Comparison of ENCODE assay signal across 19 mouse cellular contexts in the genomic region with DNA sequence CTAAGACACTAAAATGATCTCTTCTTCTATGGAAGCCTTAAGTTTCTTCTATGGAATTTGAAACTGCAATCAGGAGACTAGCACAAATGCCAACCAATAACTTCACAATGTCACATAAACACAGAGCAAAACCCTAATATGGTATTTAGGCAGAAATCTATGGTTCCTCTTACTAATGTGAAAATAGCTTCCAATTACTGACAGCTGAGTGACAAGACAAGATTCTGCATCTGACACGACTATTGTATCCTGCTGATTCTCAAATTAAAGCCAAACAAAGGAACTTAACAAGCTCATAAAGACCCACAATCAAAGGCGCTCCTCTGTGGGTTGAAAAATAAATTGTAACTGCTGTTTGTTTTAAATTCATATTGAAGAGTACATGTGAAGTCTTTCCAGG.
DNase-seq lines count a peak whose midpoint lies in the region; ATAC-seq and TF ChIP-seq lines count a peak whose summit lies in the region.
"Had no signal": no experiment of that assay in that cellular context is flagged by ENCODE, and none has a peak within 500 bp of the region (broad histone marks: within the 10 kb centered on the region; RNA-seq: fewer than 3 reads in every experiment).

No protein-coding gene starts in this region.

- H3K4me3 ChIP-seq in layer of hippocampus, adult 2 months = no peak overlapping the region
- no peak overlapping the region for H3K4me3 ChIP-seq in kidney, embryonic 15.5 days (replicated peaks)
- H3K4me3 ChIP-seq: embryonic facial prominence, embryonic 15.5 days; erythroblast, embryonic 14.5 days; gastrocnemius, adult 2 months; heart, embryonic 12.5 days; hindbrain, embryonic 10.5 days; intestine, embryonic 15.5 days had no signal

- no peaks in the 10 kb centered on the region for H3K4me1 ChIP-seq in kidney, embryonic 15.5 days
- H3K4me1 ChIP-seq: embryonic facial prominence, embryonic 15.5 days; heart, embryonic 12.5 days; hindbrain, embryonic 10.5 days; intestine, embryonic 15.5 days had no signal

- DNase-seq in layer of hippocampus, adult 2 months (ENCODE audit: low spot score in 2 of 2) = no peak
- DNase-seq in layer of hippocampus, adult 11-12 months (ENCODE audit: low spot score) = no peak
- peak; percentile 14 for DNase-seq in Muller cell, postnatal 12 days (ENCODE audit: inconsistent ontology term)
- DNase-seq in brain, embryonic 14.5 days (ENCODE audit: low read depth) = peak; percentile 79
- peak; percentile 61 for DNase-seq in retina, embryonic 14.5 days (ENCODE audit: low spot score)
- DNase-seq in cerebellum, postnatal 36 days = no peak
- DNase-seq: adrenal gland, postnatal 10 days; cerebellum, adult 18-20 months; cerebellum, postnatal 10 days; embryo, embryonic 11 days; gastrocnemius, adult 2 months; gastrocnemius, postnatal 25 days had no signal

- no peaks in the 10 kb centered on the region for H3K27me3 ChIP-seq in kidney, embryonic 15.5 days
- H3K27me3 ChIP-seq: embryonic facial prominence, embryonic 15.5 days; heart, embryonic 12.5 days; intestine, embryonic 15.5 days had no signal

- no peak for TF ChIP-seq POLR2A in brain, embryonic 14.5 days (IDR thresholded peaks at IDR 0.05; ENCODE audit: borderline replicate concordance, extremely low read depth, insufficient read depth, insufficient read length, poor library complexity, severe bottlenecking)

- H3K9me3 ChIP-seq in kidney, embryonic 15.5 days (replicated peaks) = no peaks in the 10 kb centered on the region
- H3K9me3 ChIP-seq: embryonic facial prominence, embryonic 15.5 days; hindbrain, embryonic 10.5 days; intestine, embryonic 15.5 days had no signal

- H3K9ac ChIP-seq in kidney, embryonic 15.5 days = no peak overlapping the region
- H3K9ac ChIP-seq: embryonic facial prominence, embryonic 15.5 days; heart, embryonic 12.5 days; hindbrain, embryonic 14.5 days; intestine, embryonic 15.5 days had no signal

- H3K27ac ChIP-seq in layer of hippocampus, adult 2 months = 0 out of 2 replicates have a peak overlapping the region, but pooled peaks have one; percentile 10
- no peak overlapping the region for H3K27ac ChIP-seq in kidney, embryonic 15.5 days
- H3K27ac ChIP-seq: embryonic facial prominence, embryonic 15.5 days; gastrocnemius, adult 2 months; hindbrain, embryonic 10.5 days; hindbrain, embryonic 14.5 days; intestine, embryonic 15.5 days had no signal

- no peak for TF ChIP-seq CTCF in layer of hippocampus, adult 2 months (conservative IDR thresholded peaks at IDR 0.05)
- no peak for TF ChIP-seq CTCF in brain, embryonic 14.5 days (IDR thresholded peaks at IDR 0.05; ENCODE audit: borderline replicate concordance, extremely low read depth, insufficient read depth, insufficient read length)

- no peaks in the 10 kb centered on the region for H3K36me3 ChIP-seq in kidney, embryonic 15.5 days
- H3K36me3 ChIP-seq: embryonic facial prominence, embryonic 15.5 days; heart, embryonic 12.5 days; hindbrain, embryonic 10.5 days; intestine, embryonic 15.5 days had no signal

- no peak overlapping the region for H3K4me2 ChIP-seq in kidney, embryonic 15.5 days
- H3K4me2 ChIP-seq: embryonic facial prominence, embryonic 15.5 days; heart, embryonic 12.5 days; hindbrain, embryonic 14.5 days; intestine, embryonic 15.5 days had no signal

- ATAC-seq in kidney, embryonic 15.5 days (replicated peaks; ENCODE audit: low FRiP score) = no peak
- ATAC-seq: intestine, embryonic 15.5 days had no signal

- WGBS in kidney, embryonic 15.5 days = 81% methylated on average over 2 of the region's 2 CpGs

Comparison
In these comparisons a context has a peak if more than half of its experiments do, and no peak if none do; other contexts are left out.
1. DNase-seq: peak in Muller cell, postnatal 12 days (single experiment), brain, embryonic 14.5 days (single experiment) and retina, embryonic 14.5 days (single experiment); none in layer of hippocampus, adult 2 months (0 of 2), layer of hippocampus, adult 11-12 months (single experiment) and cerebellum, postnatal 36 days (0 of 2).